Mouse (Mus musculus): Measurements from ENCODE around the gene Camsap3.

GRCm38 (mm10) chr8:3652845-3653244, 65.8 kb downstream of the Camsap3 start:
- TF ChIP-seq ZNF384 (IDR thresholded peaks at IDR 0.05; ENCODE audit: low read depth, low read length) (no peak), MAFK (IDR thresholded peaks at IDR 0.05; ENCODE audit: insufficient read depth, low read depth, low read length) (no peak), ZC3H11A (IDR thresholded peaks at IDR 0.05; ENCODE audit: borderline replicate concordance, low read depth, low read length) (no peak), HCFC1 (IDR thresholded peaks at IDR 0.05; ENCODE audit: borderline replicate concordance, insufficient read depth, low read length) (no peak), CHD2 (IDR thresholded peaks at IDR 0.05; ENCODE audit: low read depth, low read length) (no peak)
